Comparison of ENCODE assay signal across 28 mouse cellular contexts in genomic region chr19:58747498-58748000, GRCm38 (mm10). TPM values are rescaled to one million over a fixed set of nuclear protein-coding genes. Genes with fewer than 3 reads are reported as not detected.
DNase-seq lines count a peak whose midpoint lies in the region; ATAC-seq and TF ChIP-seq lines count a peak whose summit lies in the region.
"Had no signal": no experiment of that assay in that cellular context is flagged by ENCODE, and none has a peak within 500 bp of the region (broad histone marks: within the 10 kb centered on the region; RNA-seq: fewer than 3 reads in every experiment).

No protein-coding gene starts in this region.

- no peak for TF ChIP-seq CTCF in intestine, postnatal 0 days (IDR thresholded peaks at IDR 0.05; ENCODE audit: low read depth)

- 91% methylated on average over 9 of the region's 9 CpGs for WGBS in embryonic facial prominence, embryonic 10.5 days
- 37% methylated on average over 9 of the region's 9 CpGs for WGBS in intestine, postnatal 0 days
- WGBS in stomach, embryonic 15.5 days: 81% methylated on average over 9 of the region's 9 CpGs
- WGBS in midbrain, embryonic 10.5 days: 90% methylated on average over 9 of the region's 9 CpGs

- H3K36me3 ChIP-seq in embryonic facial prominence, embryonic 10.5 days (replicated peaks): no peaks in the 10 kb centered on the region
- no peaks in the 10 kb centered on the region for H3K36me3 ChIP-seq in intestine, postnatal 0 days (ENCODE audit: control insufficient read depth, insufficient read depth)
- H3K36me3 ChIP-seq in stomach, embryonic 15.5 days: no peaks in the 10 kb centered on the region
- H3K36me3 ChIP-seq in midbrain, embryonic 10.5 days: no peaks in the 10 kb centered on the region
- H3K36me3 ChIP-seq: embryonic facial prominence, embryonic 13.5 days; forebrain, embryonic 12.5 days; forebrain, embryonic 15.5 days; heart, embryonic 13.5 days; hindbrain, embryonic 12.5 days; hindbrain, embryonic 15.5 days had no signal

- no peaks in the 10 kb centered on the region for H3K27me3 ChIP-seq in embryonic facial prominence, embryonic 10.5 days (replicated peaks; ENCODE audit: low read depth, poor library complexity, severe bottlenecking)
- H3K27me3 ChIP-seq in intestine, postnatal 0 days (replicated peaks; ENCODE audit: control insufficient read depth, insufficient read depth, low read length): no peaks in the 10 kb centered on the region
- H3K27me3 ChIP-seq in stomach, embryonic 15.5 days (replicated peaks): no peaks in the 10 kb centered on the region
- H3K27me3 ChIP-seq in midbrain, embryonic 10.5 days (ENCODE audit: low read depth, poor library complexity, severe bottlenecking): no peaks in the 10 kb centered on the region
- H3K27me3 ChIP-seq: embryonic facial prominence, embryonic 13.5 days; forebrain, embryonic 12.5 days; forebrain, embryonic 15.5 days; heart, embryonic 13.5 days; hindbrain, embryonic 12.5 days; hindbrain, embryonic 15.5 days had no signal

- no peak overlapping the region for H3K4me2 ChIP-seq in intestine, postnatal 0 days (replicated peaks; ENCODE audit: low read depth)
- H3K4me2 ChIP-seq in stomach, embryonic 15.5 days: no peak overlapping the region
- H3K4me2 ChIP-seq: embryonic facial prominence, embryonic 13.5 days; forebrain, embryonic 12.5 days; forebrain, embryonic 15.5 days; heart, embryonic 13.5 days; hindbrain, embryonic 12.5 days; hindbrain, embryonic 15.5 days had no signal

- intact Hi-C loops in heart, postnatal 10 days (cut with DNase I): no loop called here

- H3K4me3 ChIP-seq in embryonic facial prominence, embryonic 10.5 days: no peak overlapping the region
- H3K4me3 ChIP-seq in intestine, postnatal 0 days (ENCODE audit: low read depth, low read length): no peak overlapping the region
- H3K4me3 ChIP-seq in stomach, embryonic 15.5 days (replicated peaks): no peak overlapping the region
- H3K4me3 ChIP-seq in midbrain, embryonic 10.5 days: no peak overlapping the region
- H3K4me3 ChIP-seq: embryonic facial prominence, embryonic 13.5 days; erythroblast, embryonic 14.5 days; forebrain, embryonic 12.5 days; forebrain, embryonic 15.5 days; heart, embryonic 13.5 days; hindbrain, embryonic 12.5 days; hindbrain, embryonic 15.5 days had no signal

- no peak overlapping the region for H3K27ac ChIP-seq in embryonic facial prominence, embryonic 10.5 days (replicated peaks)
- H3K27ac ChIP-seq in intestine, postnatal 0 days (ENCODE audit: low read depth, low read length): no peak overlapping the region
- H3K27ac ChIP-seq in stomach, embryonic 15.5 days: no peak overlapping the region
- no peak overlapping the region for H3K27ac ChIP-seq in midbrain, embryonic 10.5 days (replicated peaks)
- H3K27ac ChIP-seq: embryonic facial prominence, embryonic 13.5 days; forebrain, embryonic 12.5 days; heart, embryonic 13.5 days; hindbrain, embryonic 12.5 days; hindbrain, embryonic 15.5 days had no signal

- no peaks in the 10 kb centered on the region for H3K9me3 ChIP-seq in embryonic facial prominence, embryonic 10.5 days
- no peaks in the 10 kb centered on the region for H3K9me3 ChIP-seq in intestine, postnatal 0 days (ENCODE audit: control insufficient read depth)
- no peaks in the 10 kb centered on the region for H3K9me3 ChIP-seq in stomach, embryonic 15.5 days
- H3K9me3 ChIP-seq in midbrain, embryonic 10.5 days (replicated peaks): no peaks in the 10 kb centered on the region
- H3K9me3 ChIP-seq: embryonic facial prominence, embryonic 13.5 days; forebrain, embryonic 12.5 days; forebrain, embryonic 15.5 days; heart, embryonic 13.5 days; hindbrain, embryonic 12.5 days; hindbrain, embryonic 15.5 days had no signal

- peak; percentile 69 for ATAC-seq in intestine, postnatal 0 days
- peak; percentile 57; the same call in 1 of the 2 replicates for ATAC-seq in stomach, embryonic 15.5 days (ENCODE audit: insufficient read depth, low FRiP score, low read depth)
- ATAC-seq: activated CD4-positive, CD25-positive, alpha-beta regulatory T cell, adult 4 months; forebrain, embryonic 15.5 days had no signal

- no peak overlapping the region for H3K9ac ChIP-seq in intestine, postnatal 0 days (ENCODE audit: low read depth, low read length)
- H3K9ac ChIP-seq in stomach, embryonic 15.5 days: no peak overlapping the region
- H3K9ac ChIP-seq: embryonic facial prominence, embryonic 13.5 days; forebrain, embryonic 12.5 days; forebrain, embryonic 15.5 days; heart, embryonic 13.5 days; hindbrain, embryonic 12.5 days; hindbrain, embryonic 15.5 days had no signal

- peak; percentile 89 for DNase-seq in heart, adult 11 months
- no peak for DNase-seq in heart, postnatal 10 days
- DNase-seq in embryonic facial prominence, embryonic 10.5 days (ENCODE audit: low spot score): peak; percentile 2
- DNase-seq in natural killer cell, adult 2 months (ENCODE audit: low spot score in 2 of 2): no peak
- no peak for DNase-seq in adrenal gland, postnatal 36 days
- no peak for DNase-seq in midbrain, embryonic 10.5 days (ENCODE audit: low spot score)
- DNase-seq: adrenal gland, adult 8-10 months; adrenal gland, postnatal 25 days; cerebellum, adult 18-20 months; cerebellum, adult 9-10 months; cerebellum, postnatal 14 days; gastrocnemius, postnatal 36 days had no signal

- H3K4me1 ChIP-seq in embryonic facial prominence, embryonic 10.5 days: no peaks in the 10 kb centered on the region
- H3K4me1 ChIP-seq in intestine, postnatal 0 days (replicated peaks; ENCODE audit: control insufficient read depth, insufficient read depth, low read length): no peaks in the 10 kb centered on the region
- no peaks in the 10 kb centered on the region for H3K4me1 ChIP-seq in stomach, embryonic 15.5 days
- no peaks in the 10 kb centered on the region for H3K4me1 ChIP-seq in midbrain, embryonic 10.5 days
- H3K4me1 ChIP-seq: embryonic facial prominence, embryonic 13.5 days; forebrain, embryonic 12.5 days; forebrain, embryonic 15.5 days; heart, embryonic 13.5 days; hindbrain, embryonic 12.5 days; hindbrain, embryonic 15.5 days had no signal

RNA-seq across cellular contexts. Expression of gene Pnliprp2, which starts 12.0 kb away (rescaled TPM):
- not detected for total RNA-seq in heart, postnatal 10 days (2021)
- polyA plus RNA-seq in embryonic facial prominence, embryonic 10.5 days (2016; fragmentation: Nextera tagmentation; extraction: Ambion mirVana): 0.09 TPM in 1 of 2 replicates, not detected in the other
- 5.2 and 5.3 TPM in 2 replicates for polyA plus RNA-seq in intestine, postnatal 0 days (2015; fragmentation: Nextera tagmentation; extraction: Ambion mirVana)
- polyA plus RNA-seq in stomach, embryonic 15.5 days (2015; fragmentation: Nextera tagmentation; extraction: Ambion mirVana): 17.6 and 18.4 TPM in 2 replicates
- not detected for total RNA-seq in adrenal gland, postnatal 36 days (2021)
- polyA plus RNA-seq in midbrain, embryonic 10.5 days (2016; fragmentation: Nextera tagmentation; extraction: Ambion mirVana): not detected in 2 replicates
- total RNA-seq: adrenal gland, adult 8-10 months; adrenal gland, postnatal 25 days; gastrocnemius, adult 8-10 months; gastrocnemius, postnatal 36 days; granulocyte monocyte progenitor cell, adult 5-6 weeks; heart, postnatal 25 days; hematopoietic stem cell, adult 5-6 weeks had no signal
- polyA plus RNA-seq: activated CD4-positive, CD25-positive, alpha-beta regulatory T cell, adult 4 months; embryonic facial prominence, embryonic 13.5 days; erythroblast, embryonic 14.5 days; forebrain, embryonic 12.5 days; hindbrain, embryonic 12.5 days; hindbrain, embryonic 15.5 days had no signal

RNA-seq across cellular contexts. Expression of gene Pnliprp1, which starts 18.9 kb away (rescaled TPM):
- under 1 TPM in 1 of 2 experiments, not detected in 1; 0.47 TPM for total RNA-seq in heart, postnatal 10 days (2021)
- polyA plus RNA-seq in embryonic facial prominence, embryonic 10.5 days (2016; fragmentation: Nextera tagmentation; extraction: Ambion mirVana): 0.31 TPM in 1 of 2 replicates, not detected in the other
- polyA plus RNA-seq in intestine, postnatal 0 days (2015; fragmentation: Nextera tagmentation; extraction: Ambion mirVana): 17.4 and 26.4 TPM in 2 replicates
- polyA plus RNA-seq in stomach, embryonic 15.5 days (2015; fragmentation: Nextera tagmentation; extraction: Ambion mirVana): 3,354 and 4,799 TPM in 2 replicates
- total RNA-seq in adrenal gland, postnatal 36 days (2021): not detected
- polyA plus RNA-seq in midbrain, embryonic 10.5 days (2016; fragmentation: Nextera tagmentation; extraction: Ambion mirVana): 0.14 and 0.22 TPM in 2 replicates
- total RNA-seq: adrenal gland, adult 8-10 months; adrenal gland, postnatal 25 days; ES-E14; gastrocnemius, adult 8-10 months; gastrocnemius, postnatal 36 days; granulocyte monocyte progenitor cell, adult 5-6 weeks; heart, postnatal 25 days; hematopoietic stem cell, adult 5-6 weeks had no signal
- polyA plus RNA-seq: activated CD4-positive, CD25-positive, alpha-beta regulatory T cell, adult 4 months; embryonic facial prominence, embryonic 13.5 days; erythroblast, embryonic 14.5 days; forebrain, embryonic 12.5 days; hindbrain, embryonic 12.5 days had no signal

RNA-seq across cellular contexts. Expression of gene 1700019N19Rik, which starts 46.7 kb away (rescaled TPM):
- total RNA-seq in heart, postnatal 10 days (2021): not detected
- 0.20 TPM in 1 of 2 replicates, not detected in the other for polyA plus RNA-seq in embryonic facial prominence, embryonic 10.5 days (2016; fragmentation: Nextera tagmentation; extraction: Ambion mirVana)
- not detected in 2 replicates for polyA plus RNA-seq in intestine, postnatal 0 days (2015; fragmentation: Nextera tagmentation; extraction: Ambion mirVana)
- polyA plus RNA-seq in stomach, embryonic 15.5 days (2015; fragmentation: Nextera tagmentation; extraction: Ambion mirVana): 0.14 TPM in 1 of 2 replicates, not detected in the other
- total RNA-seq in adrenal gland, postnatal 36 days (2021): not detected
- 0.12 TPM in 1 of 2 replicates, not detected in the other for polyA plus RNA-seq in midbrain, embryonic 10.5 days (2016; fragmentation: Nextera tagmentation; extraction: Ambion mirVana)
- total RNA-seq: adrenal gland, postnatal 25 days; gastrocnemius, adult 8-10 months; gastrocnemius, postnatal 36 days; granulocyte monocyte progenitor cell, adult 5-6 weeks; heart, postnatal 25 days; hematopoietic stem cell, adult 5-6 weeks had no signal
- polyA plus RNA-seq: activated CD4-positive, CD25-positive, alpha-beta regulatory T cell, adult 4 months; embryonic facial prominence, embryonic 13.5 days; erythroblast, embryonic 14.5 days; forebrain, embryonic 12.5 days; forebrain, embryonic 15.5 days; heart, embryonic 13.5 days; heart, embryonic 16.5 days; hindbrain, embryonic 12.5 days; hindbrain, embryonic 15.5 days had no signal

Comparison
In these comparisons a context has a peak if more than half of its experiments do, and no peak if none do; other contexts are left out.
1. DNase-seq: peak in heart, adult 11 months (single experiment) and embryonic facial prominence, embryonic 10.5 days (single experiment); none in heart, postnatal 10 days (0 of 2), natural killer cell, adult 2 months (0 of 2), adrenal gland, postnatal 36 days (0 of 2) and midbrain, embryonic 10.5 days (single experiment).
2. RNA of gene Pnliprp1, which starts 18.9 kb away (polyA plus RNA-seq): 3,354 to 4,799 TPM in stomach, embryonic 15.5 days; 17.4 to 26.4 TPM in intestine, postnatal 0 days, 0.31 TPM in embryonic facial prominence, embryonic 10.5 days and 0.14 to 0.22 TPM in midbrain, embryonic 10.5 days; every median in the first group is over 100 times any median in the second.